Mouse (Mus musculus): Measurements from ENCODE around the gene Tmem98.

Gene Tmem98

DNA sequence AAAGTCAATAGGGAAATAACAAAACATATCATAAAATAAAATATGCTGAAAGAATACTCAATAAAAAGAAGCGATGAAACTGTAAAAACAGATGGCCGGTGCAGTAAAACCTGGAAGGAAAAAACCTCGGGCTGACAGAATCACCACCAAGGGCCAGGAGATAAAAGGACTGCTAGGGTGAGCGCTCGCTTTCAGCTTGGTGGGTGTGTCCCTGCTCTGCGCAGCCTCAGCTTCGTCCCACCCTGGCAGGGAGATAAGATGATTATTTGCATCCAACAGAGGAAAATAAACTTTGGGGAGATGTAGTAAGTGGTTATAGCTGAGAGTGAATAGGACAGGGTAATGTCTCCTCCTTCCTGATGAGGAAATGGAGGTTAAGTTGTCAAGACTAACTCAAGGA is 44.9 kb downstream of the Tmem98 start:
- no peak for DNase-seq (ENCODE audit: low spot score)

DNA sequence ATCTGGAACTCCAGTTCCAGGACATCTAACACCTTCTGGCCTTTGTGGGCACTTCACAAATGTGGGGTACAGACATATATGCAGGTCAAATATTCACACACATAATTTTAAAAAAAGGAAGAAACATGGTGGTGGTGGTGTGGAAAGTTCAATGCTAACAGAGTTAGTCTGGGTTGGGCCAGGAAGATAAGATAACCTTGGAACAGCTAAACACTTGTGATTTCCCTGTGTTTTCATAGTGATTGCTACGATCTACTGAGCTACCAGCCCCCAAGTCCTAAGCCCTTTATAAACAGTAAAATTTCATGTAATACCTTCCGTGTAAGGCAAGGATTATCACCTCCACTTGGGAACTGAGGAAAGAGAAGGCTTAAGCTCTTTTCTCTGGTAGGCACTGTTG is 46.9 kb downstream of the Tmem98 start:
- DNase-seq (ENCODE audit: low spot score) = no peak

- no peak for DNase-seq (ENCODE audit: low spot score)
Observed at GRCm38 (mm10) chr11:80858065-80858464, 48.1 kb downstream of the Tmem98 start, which contains the start of gene Spaca3. Gene Spaca3, plus strand, starts transcription at chr11:80858365.

- DNase-seq (ENCODE audit: low spot score) = no peak
Observed at GRCm38 (mm10) chr11:80862941-80863340, 53.0 kb downstream of the Tmem98 start.

DNA sequence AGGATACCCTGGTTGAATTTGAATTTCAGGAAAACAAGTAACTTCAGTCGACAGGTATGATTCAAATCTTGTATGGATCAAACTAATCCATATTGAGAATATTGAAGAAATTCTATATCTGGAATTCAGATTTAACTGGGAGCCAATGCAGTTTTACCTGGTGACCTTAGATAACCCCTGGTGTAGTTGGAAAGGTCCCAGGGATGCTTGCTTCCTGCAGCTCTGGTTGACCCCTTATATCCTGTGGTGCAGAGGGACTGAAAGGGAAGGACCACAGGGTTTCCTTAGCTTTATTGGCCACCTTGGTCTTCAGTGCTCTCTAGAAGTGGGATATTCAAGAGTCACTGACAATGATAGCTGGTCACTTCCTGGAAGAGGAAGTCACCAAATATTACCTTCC is 58.1 kb downstream of the Tmem98 start:
- DNase-seq (ENCODE audit: low spot score) = no peak

All from MN1 (cell line).